Mouse (Mus musculus): ENCODE data around the gene Rps28. TPM values are rescaled to one million over a fixed set of nuclear protein-coding genes. Genes with fewer than 3 reads are reported as not detected.

Gene Rps28
- polyA plus RNA-seq, 1 experiment from 2014 or later = 699 TPM

DNA sequence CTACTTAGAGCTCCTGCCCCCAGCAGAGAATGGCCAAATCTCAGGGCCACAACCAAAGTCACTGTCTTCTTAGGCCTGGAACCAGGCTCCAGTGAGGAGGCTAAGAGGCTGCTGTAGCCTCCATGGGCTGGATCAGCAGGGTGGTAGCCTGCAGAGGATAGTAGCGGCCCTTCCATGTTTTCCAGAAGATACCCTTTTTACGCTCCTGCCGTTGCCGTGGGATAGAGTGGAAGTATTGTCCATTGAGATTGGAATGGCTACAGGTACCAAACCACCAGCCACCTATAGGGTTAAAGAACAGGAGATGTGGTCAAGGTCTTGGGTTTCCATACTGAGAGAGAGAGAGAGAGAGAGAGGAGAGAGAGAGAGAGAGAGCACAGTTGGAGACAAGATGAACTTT is 49.1 kb downstream of the Rps28 start:
- H3K27ac ChIP-seq (ENCODE audit: low read depth) = peak overlapping the region; percentile 90
- TF ChIP-seq CTCF (IDR thresholded peaks at IDR 0.05; ENCODE audit: low read depth) (no peak), EP300 (IDR thresholded peaks at IDR 0.05; ENCODE audit: low read depth) (no peak)
- H3K4me1 ChIP-seq (ENCODE audit: insufficient read depth) = peaks cover 26% of the 10 kb centered on the region
- no peak overlapping the region for H3K9ac ChIP-seq (replicated peaks)
- no peak overlapping the region for H3K4me2 ChIP-seq (ENCODE audit: low read depth, low read length)
- WGBS (ENCODE audit: insufficient replicate concordance) = 88% methylated on average over 4 of the region's 4 CpGs
- H3K27me3 ChIP-seq (ENCODE audit: insufficient read depth, low read length) = no peaks in the 10 kb centered on the region
- H3K4me3 ChIP-seq (ENCODE audit: low read depth, low read length) = no peak overlapping the region
- no peak for DNase-seq
- H3K9me3 ChIP-seq (ENCODE audit: low read length) = no peaks in the 10 kb centered on the region
- H3K36me3 ChIP-seq (replicated peaks; ENCODE audit: insufficient read depth, low read length) = peaks cover 34% of the 10 kb centered on the region
- no peak for ATAC-seq

- Histone ChIP-seq H3K27ac (ENCODE audit: low read depth) (peak overlapping the region; percentile 90), H3K4me2 (ENCODE audit: low read depth, low read length) (no peak overlapping the region), H3K27me3 (ENCODE audit: insufficient read depth, low read length) (no peaks in the 10 kb centered on the region), H3K4me1 (ENCODE audit: insufficient read depth) (peaks cover 20% of the 10 kb centered on the region), H3K36me3 (replicated peaks; ENCODE audit: insufficient read depth, low read length) (peaks cover 34% of the 10 kb centered on the region), H3K4me3 (ENCODE audit: low read depth, low read length) (no peak overlapping the region), H3K9ac (replicated peaks) (no peak overlapping the region), H3K9me3 (ENCODE audit: low read length) (no peaks in the 10 kb centered on the region)
- WGBS (ENCODE audit: insufficient replicate concordance) = 71% methylated on average over 8 of the region's 8 CpGs
- DNase-seq (no peak), ATAC-seq (peak; percentile 59)
- no peak for TF ChIP-seq CTCF (IDR thresholded peaks at IDR 0.05; ENCODE audit: low read depth)
- TF ChIP-seq EP300 (IDR thresholded peaks at IDR 0.05; ENCODE audit: low read depth) = peak; percentile 94
Measured at GRCm38 (mm10) chr17:33774573-33775155, 49.7 kb downstream of the Rps28 start.

- no peak overlapping the region for H3K9ac ChIP-seq (replicated peaks)
- WGBS (ENCODE audit: insufficient replicate concordance) = 75% methylated on average over 6 of the region's 6 CpGs
- TF ChIP-seq CTCF (IDR thresholded peaks at IDR 0.05; ENCODE audit: low read depth) (no peak), EP300 (IDR thresholded peaks at IDR 0.05; ENCODE audit: low read depth) (no peak)
Measured at GRCm38 (mm10) chr17:33773871-33774572, 50.3 kb downstream of the Rps28 start.

DNA sequence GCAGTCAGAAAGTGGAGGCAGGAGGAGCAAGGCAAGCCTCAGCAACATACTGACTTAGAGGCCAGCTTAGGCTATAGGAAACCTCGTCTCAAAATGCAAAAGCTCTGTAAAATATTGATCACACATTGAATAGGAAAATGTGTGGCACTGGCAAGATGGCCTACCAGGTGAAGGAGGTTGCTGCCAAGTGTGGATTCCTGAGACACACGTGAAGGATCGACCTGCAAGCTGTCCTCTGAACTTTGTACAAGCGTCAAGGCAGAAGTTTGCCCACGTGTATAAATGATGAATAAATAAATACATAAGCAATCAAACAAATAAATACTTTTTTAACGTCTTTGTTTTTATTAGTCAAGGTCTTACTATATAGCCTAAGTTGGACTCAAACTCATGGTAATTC is 50.9 kb downstream of the Rps28 start:
- Histone ChIP-seq H3K9me3 (ENCODE audit: low read length) (no peaks in the 10 kb centered on the region), H3K36me3 (replicated peaks; ENCODE audit: insufficient read depth, low read length) (peaks cover 33% of the 10 kb centered on the region), H3K4me2 (ENCODE audit: low read depth, low read length) (no peak overlapping the region), H3K27ac (ENCODE audit: low read depth) (no peak overlapping the region), H3K4me1 (ENCODE audit: insufficient read depth) (peaks cover 9% of the 10 kb centered on the region), H3K9ac (replicated peaks) (no peak overlapping the region), H3K4me3 (ENCODE audit: low read depth, low read length) (no peak overlapping the region), H3K27me3 (ENCODE audit: insufficient read depth, low read length) (no peaks in the 10 kb centered on the region)
- DNase-seq = no peak
- WGBS (ENCODE audit: insufficient replicate concordance) = 68% methylated on average over 6 of the region's 6 CpGs
- TF ChIP-seq CTCF (IDR thresholded peaks at IDR 0.05; ENCODE audit: low read depth) = no peak
- TF ChIP-seq EP300 (IDR thresholded peaks at IDR 0.05; ENCODE audit: low read depth) = no peak
- ATAC-seq = no peak

More at GRCm38 (mm10) chr17:33773871-33774572, 50.3 kb downstream of the Rps28 start:
- H3K27ac ChIP-seq (ENCODE audit: low read depth) = peak overlapping the region; percentile 90
- H3K4me2 ChIP-seq (ENCODE audit: low read depth, low read length) = no peak overlapping the region
- H3K27me3 ChIP-seq (ENCODE audit: insufficient read depth, low read length) = no peaks in the 10 kb centered on the region
- H3K4me3 ChIP-seq (ENCODE audit: low read depth, low read length) = no peak overlapping the region
- H3K36me3 ChIP-seq (replicated peaks; ENCODE audit: insufficient read depth, low read length) = peaks cover 34% of the 10 kb centered on the region
- no peaks in the 10 kb centered on the region for H3K9me3 ChIP-seq (ENCODE audit: low read length)
- ATAC-seq = 0 out of 2 replicates have a peak, but pooled peaks have one; percentile 8
- DNase-seq = no peak
- peaks cover 14% of the 10 kb centered on the region for H3K4me1 ChIP-seq (ENCODE audit: insufficient read depth)

DNA sequence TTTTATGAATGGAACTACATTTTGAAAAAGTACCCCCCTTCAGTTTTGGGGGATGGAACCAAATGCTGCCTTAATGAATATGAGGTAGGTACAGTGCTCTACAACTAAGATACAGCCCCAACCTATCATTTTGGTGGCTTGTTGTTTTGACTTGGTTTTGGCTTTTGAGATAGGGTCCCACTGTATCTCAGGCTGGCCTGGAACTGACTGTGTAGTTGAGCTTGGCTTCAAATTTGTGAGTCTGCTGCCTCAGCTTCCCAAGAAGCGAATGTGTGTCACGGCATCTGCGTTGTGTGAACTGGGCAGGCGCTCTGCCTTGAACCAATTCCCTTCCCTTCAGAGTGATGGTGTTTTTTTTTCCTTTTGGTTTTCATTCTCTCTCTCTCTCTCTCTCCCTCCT is 52.7 kb downstream of the Rps28 start:
- H3K4me2 ChIP-seq (ENCODE audit: low read depth, low read length) = no peak overlapping the region
- no peaks in the 10 kb centered on the region for H3K27me3 ChIP-seq (ENCODE audit: insufficient read depth, low read length)
- TF ChIP-seq CTCF (IDR thresholded peaks at IDR 0.05; ENCODE audit: low read depth) = no peak
- no peak for TF ChIP-seq EP300 (IDR thresholded peaks at IDR 0.05; ENCODE audit: low read depth)
- no peaks in the 10 kb centered on the region; the same call in 1 of the 2 replicates for H3K4me1 ChIP-seq (ENCODE audit: insufficient read depth)
- DNase-seq = no peak
- peaks cover 15% of the 10 kb centered on the region for H3K36me3 ChIP-seq (replicated peaks; ENCODE audit: insufficient read depth, low read length)
- H3K9ac ChIP-seq (replicated peaks) = no peak overlapping the region
- no peak for ATAC-seq
- H3K4me3 ChIP-seq (ENCODE audit: low read depth, low read length) = no peak overlapping the region
- 82% methylated on average over 4 of the region's 4 CpGs for WGBS (ENCODE audit: insufficient replicate concordance)
- no peak overlapping the region for H3K27ac ChIP-seq (ENCODE audit: low read depth)
- H3K9me3 ChIP-seq (ENCODE audit: low read length) = no peaks in the 10 kb centered on the region

Other genes starting within 250 kb of the Rps28 start
- gene Zfp414, start 195.5 kb downstream of the Rps28 start, polyA plus RNA-seq (2015; fragmentation: Nextera tagmentation; extraction: Ambion mirVana) = 13.7 and 14.3 TPM in 2 replicates
- 5.7 TPM in 2 replicates for gene Pram1, start 186.5 kb downstream of the Rps28 start, polyA plus RNA-seq (2015; fragmentation: Nextera tagmentation; extraction: Ambion mirVana)
- gene Hnrnpm, start 137.7 kb downstream of the Rps28 start, polyA plus RNA-seq (2015; fragmentation: Nextera tagmentation; extraction: Ambion mirVana) = 91.9 and 96.6 TPM in 2 replicates
- 137 and 144 TPM in 2 replicates for gene March2, start 105.9 kb downstream of the Rps28 start, polyA plus RNA-seq (2015; fragmentation: Nextera tagmentation; extraction: Ambion mirVana)
- 80.4 and 88.9 TPM in 2 replicates for gene Rab11b, start 64.0 kb downstream of the Rps28 start, polyA plus RNA-seq (2015; fragmentation: Nextera tagmentation; extraction: Ambion mirVana)
- 64.4 and 93.5 TPM in 2 replicates for gene Angptl4, start 42.7 kb downstream of the Rps28 start, polyA plus RNA-seq (2015; fragmentation: Nextera tagmentation; extraction: Ambion mirVana)
- 9.4 and 10.6 TPM in 2 replicates for gene Kank3, start 14.0 kb downstream of the Rps28 start, polyA plus RNA-seq (2015; fragmentation: Nextera tagmentation; extraction: Ambion mirVana)
- gene Ndufa7, start within 50 bp of the Rps28 start, polyA plus RNA-seq (2015; fragmentation: Nextera tagmentation; extraction: Ambion mirVana) = 379 and 389 TPM in 2 replicates
- 16.6 and 17.4 TPM in 2 replicates for gene Cd320, start 18.5 kb upstream of the Rps28 start, polyA plus RNA-seq (2015; fragmentation: Nextera tagmentation; extraction: Ambion mirVana)
- gene Gm7029, start 49.3 kb upstream of the Rps28 start, polyA plus RNA-seq (2015; fragmentation: Nextera tagmentation; extraction: Ambion mirVana) = not detected in 2 replicates
- gene Kifc1, start 66.1 kb upstream of the Rps28 start, polyA plus RNA-seq (2015; fragmentation: Nextera tagmentation; extraction: Ambion mirVana) = 2.6 and 3.6 TPM in 2 replicates
- 0.41 and 0.54 TPM in 2 replicates for gene Platr17, start 80.6 kb upstream of the Rps28 start, polyA plus RNA-seq (2015; fragmentation: Nextera tagmentation; extraction: Ambion mirVana)
- gene Daxx, start 84.9 kb upstream of the Rps28 start, polyA plus RNA-seq (2015; fragmentation: Nextera tagmentation; extraction: Ambion mirVana) = 12.6 and 13.0 TPM in 2 replicates
- gene Tapbp, start 91.3 kb upstream of the Rps28 start, polyA plus RNA-seq (2015; fragmentation: Nextera tagmentation; extraction: Ambion mirVana) = 47.0 and 47.9 TPM in 2 replicates
- 7.1 and 7.9 TPM in 2 replicates for gene Zbtb22, start 91.3 kb upstream of the Rps28 start, polyA plus RNA-seq (2015; fragmentation: Nextera tagmentation; extraction: Ambion mirVana)
- gene Rgl2, start 105.0 kb upstream of the Rps28 start, polyA plus RNA-seq (2015; fragmentation: Nextera tagmentation; extraction: Ambion mirVana) = 6.8 and 7.4 TPM in 2 replicates
- gene Pfdn6, start 115.8 kb upstream of the Rps28 start, polyA plus RNA-seq (2015; fragmentation: Nextera tagmentation; extraction: Ambion mirVana) = 82.2 and 85.5 TPM in 2 replicates
- 12.7 and 12.8 TPM in 2 replicates for gene Wdr46, start 116.1 kb upstream of the Rps28 start, polyA plus RNA-seq (2015; fragmentation: Nextera tagmentation; extraction: Ambion mirVana)
- 2.2 and 2.4 TPM in 2 replicates for gene B3galt4, start 126.9 kb upstream of the Rps28 start, polyA plus RNA-seq (2015; fragmentation: Nextera tagmentation; extraction: Ambion mirVana)
- gene Vps52, start 131.2 kb upstream of the Rps28 start, polyA plus RNA-seq (2015; fragmentation: Nextera tagmentation; extraction: Ambion mirVana) = 12.5 and 13.4 TPM in 2 replicates
- 1,510 and 1,549 TPM in 2 replicates for gene Rps18, start 131.4 kb upstream of the Rps28 start, polyA plus RNA-seq (2015; fragmentation: Nextera tagmentation; extraction: Ambion mirVana)
- gene H2-K1, start 175.8 kb upstream of the Rps28 start, polyA plus RNA-seq (2015; fragmentation: Nextera tagmentation; extraction: Ambion mirVana) = 274 and 288 TPM in 2 replicates
- gene Ring1, start 200.1 kb upstream of the Rps28 start, polyA plus RNA-seq (2015; fragmentation: Nextera tagmentation; extraction: Ambion mirVana) = 6.0 and 7.1 TPM in 2 replicates
- gene H2-Ke6, start 203.5 kb upstream of the Rps28 start, polyA plus RNA-seq (2015; fragmentation: Nextera tagmentation; extraction: Ambion mirVana) = 49.1 and 51.6 TPM in 2 replicates
- gene Slc39a7, start 207.1 kb upstream of the Rps28 start, polyA plus RNA-seq (2015; fragmentation: Nextera tagmentation; extraction: Ambion mirVana) = 41.3 and 43.4 TPM in 2 replicates
- 16.2 and 16.4 TPM in 2 replicates for gene Rxrb, start 207.2 kb upstream of the Rps28 start, polyA plus RNA-seq (2015; fragmentation: Nextera tagmentation; extraction: Ambion mirVana)
- 0.21 and 0.47 TPM in 2 replicates for gene Col11a2, start 214.9 kb upstream of the Rps28 start, polyA plus RNA-seq (2015; fragmentation: Nextera tagmentation; extraction: Ambion mirVana)

All from liver, postnatal 0 days (tissue).